Mouse (Mus musculus) heart, adult 2 months (tissue): Measurements from ENCODE around the gene Kctd10. TPM values are rescaled to one million over a fixed set of nuclear protein-coding genes. Genes with fewer than 3 reads are reported as not detected.
A peak's percentile ranks its signal among the peaks of the same experiment; 100 is the strongest.

Experiments used
- DNase-seq, 2 experiments: peaks; one replicate each; pipeline ENCODE4 v3.0.0; 2021
- H3K27ac ChIP-seq: fragments of 200-600 bp; 2 replicates; pipeline ENCODE4 v1.8.1; 2022
- H3K27me3 ChIP-seq: fragments of 200-500 bp; 2 replicates; pipeline ENCODE4 v1.6.1; 2012; ENCODE audit warnings: mild to moderate bottlenecking, low read length, inconsistent platforms, mixed read lengths; ENCODE audit not compliant: control insufficient read depth, insufficient read depth
- H3K36me3 ChIP-seq: fragments of 200-500 bp; 2 replicates; pipeline ENCODE4 v1.6.1; 2012; ENCODE audit warnings: low read length, inconsistent platforms; ENCODE audit not compliant: control insufficient read depth, insufficient read depth
- H3K4me1 ChIP-seq: fragments of 200-500 bp; 2 replicates; pipeline ENCODE4 v1.6.1; 2011; ENCODE audit warnings: low read length; ENCODE audit not compliant: control insufficient read depth, insufficient read depth
- H3K4me3 ChIP-seq: fragments of 200-600 bp; 2 replicates; pipeline ENCODE4 v1.8.1; 2022
- H3K79me2 ChIP-seq: fragments of 200-500 bp; replicated peaks from 2 replicates; pipeline ENCODE4 v1.6.1; 2012; ENCODE audit warnings: mild to moderate bottlenecking, inconsistent platforms, low read length, moderate library complexity, mixed read lengths; ENCODE audit not compliant: control insufficient read depth, insufficient read depth
- H3K9ac ChIP-seq: fragments of 200-500 bp; 2 replicates; pipeline ENCODE4 v1.6.1; 2012; ENCODE audit warnings: low read depth, mild to moderate bottlenecking, control low read depth, inconsistent platforms, low read length, mixed read lengths
- CTCF ChIP-seq: fragments of 200-600 bp; IDR thresholded peaks from 2 replicates; pipeline ENCODE4 v1.8.1; 2022; ENCODE audit warnings: antibody characterized with exemption, mild to moderate bottlenecking, moderate library complexity
- EP300 ChIP-seq: fragments of 200-500 bp; IDR thresholded peaks from 2 replicates; pipeline ENCODE4 v1.6.1; 2011; ENCODE audit warnings: low read depth, low read length, control low read depth; ENCODE audit not compliant: insufficient read depth
- POLR2A ChIP-seq: fragments of 200-500 bp; IDR thresholded peaks from 2 replicates; pipeline ENCODE4 v1.6.1; 2011; ENCODE audit warnings: mild to moderate bottlenecking, low read depth, low read length, control low read depth; ENCODE audit not compliant: insufficient read depth
- WGBS: fragments of 180-500 bp; shearing (Covaris S2); methylation state at CpG from one replicate; pipeline ENCODE4 v1.1.7; 2018; 5-methylcytosine and 5-hydroxymethylcytosine counted together
- intact Hi-C: fragments of 180-260 bp; cut with DNase I; formaldehyde crosslinking; loops from one replicate; pipeline ENCODE4 v1.15.1; 2025
- polyA plus RNA-seq: library from polyadenylated mRNA; depleted of rRNA; stranded (reverse); fragments of >200 nt; gene quantifications from 2 replicates; pipeline ENCODE4 v1.2.3, GENCODE M21; 2012
- total RNA-seq, 2 experiments: library from RNA; stranded (reverse); gene quantifications; 2 replicates each; pipeline ENCODE4 v1.2.3; 2021

The Kctd10 gene
- total and polyA plus RNA-seq, 3 experiments: 48.0 to 51.8 (median 48.9) TPM

GRCm38 (mm10) chr5:114374409-114375213 is 5.7 kb downstream of the Kctd10 start:
- Histone ChIP-seq H3K4me1 (peaks cover 51% of the 10 kb centered on the region), H3K27ac (peak overlapping the region; percentile 84), H3K9ac (peak overlapping the region; percentile 37; the same call in 1 of the 2 replicates), H3K36me3 (peaks cover 9% of the 10 kb centered on the region), H3K79me2 (no peaks in the 10 kb centered on the region; the same call in none of the 2 replicates), H3K27me3 (no peaks in the 10 kb centered on the region), H3K4me3 (peak overlapping the region; percentile 37)
- TF ChIP-seq POLR2A (peak; percentile 52; the same call in 1 of the 2 replicates), CTCF (no peak), EP300 (no peak)
- intact Hi-C loops: loop anchor here (10.0 kb wide), 1 partner anchor 200 kb away; no protein-coding TSS in a partner anchor
- DNase-seq: peak; percentile 59 to 66
- 50% methylated on average over 23 of the region's 23 CpGs for WGBS

GRCm38 (mm10) chr5:114373581-114373980 is 6.7 kb downstream of the Kctd10 start:
- intact Hi-C loops: loop anchor here (10.0 kb wide), 1 partner anchor 199 kb away; no protein-coding TSS in a partner anchor
- no peak for DNase-seq
- TF ChIP-seq CTCF (no peak), POLR2A (no peak), EP300 (no peak)
- Histone ChIP-seq H3K4me1 (peaks cover 51% of the 10 kb centered on the region), H3K9ac (no peak overlapping the region), H3K79me2 (no peaks in the 10 kb centered on the region; the same call in none of the 2 replicates), H3K4me3 (peak overlapping the region; percentile 4; the same call in 1 of the 2 replicates), H3K27ac (peak overlapping the region; percentile 84), H3K36me3 (peaks cover 9% of the 10 kb centered on the region), H3K27me3 (no peaks in the 10 kb centered on the region)
- WGBS: 80% methylated on average over 9 of the region's 9 CpGs

- Histone ChIP-seq H3K79me2 (no peaks in the 10 kb centered on the region; the same call in none of the 2 replicates), H3K4me3 (peak overlapping the region; percentile 4; the same call in 1 of the 2 replicates), H3K4me1 (peaks cover 51% of the 10 kb centered on the region), H3K9ac (no peak overlapping the region), H3K36me3 (peaks cover 9% of the 10 kb centered on the region), H3K27me3 (no peaks in the 10 kb centered on the region), H3K27ac (peak overlapping the region; percentile 84)
- peak; percentile 66 to 70 for DNase-seq
- WGBS: 45% methylated on average over 11 of the region's 11 CpGs
- intact Hi-C loops: loop anchor here (10.0 kb wide), 1 partner anchor 198 kb away; no protein-coding TSS in a partner anchor
- no peak for TF ChIP-seq POLR2A
- TF ChIP-seq CTCF: no peak
- no peak for TF ChIP-seq EP300
Measured at GRCm38 (mm10) chr5:114373174-114373573, 7.1 kb downstream of the Kctd10 start.

GRCm38 (mm10) chr5:114372565-114372964 is 7.7 kb downstream of the Kctd10 start:
- Histone ChIP-seq H3K36me3 (peaks cover 9% of the 10 kb centered on the region), H3K27me3 (no peaks in the 10 kb centered on the region), H3K27ac (peak overlapping the region; percentile 79), H3K9ac (no peak overlapping the region), H3K79me2 (no peaks in the 10 kb centered on the region; the same call in none of the 2 replicates), H3K4me1 (peaks cover 51% of the 10 kb centered on the region), H3K4me3 (no peak overlapping the region; the same call in 1 of the 2 replicates)
- WGBS: 55% methylated on average over 11 of the region's 11 CpGs
- no peak for TF ChIP-seq EP300
- no peak for TF ChIP-seq POLR2A
- no peak for TF ChIP-seq CTCF
- intact Hi-C loops: loop anchor here (10.0 kb wide), 1 partner anchor 198 kb away; no protein-coding TSS in a partner anchor
- DNase-seq: no peak

- Histone ChIP-seq H3K9ac (no peak overlapping the region), H3K27ac (peak overlapping the region; percentile 79), H3K79me2 (no peaks in the 10 kb centered on the region; the same call in none of the 2 replicates), H3K27me3 (no peaks in the 10 kb centered on the region), H3K36me3 (peaks cover 9% of the 10 kb centered on the region), H3K4me3 (no peak overlapping the region; the same call in 1 of the 2 replicates), H3K4me1 (peaks cover 47% of the 10 kb centered on the region)
- peak in 1 of 2 experiments; percentile 43 for DNase-seq
- 41% methylated on average over 25 of the region's 25 CpGs for WGBS
- intact Hi-C loops: loop anchor here (10.0 kb wide), 1 partner anchor 197 kb away; no protein-coding TSS in a partner anchor
- 0 out of 2 replicates have a peak, but pooled peaks have one; percentile 38 for TF ChIP-seq EP300
- no peak for TF ChIP-seq POLR2A
Measured at GRCm38 (mm10) chr5:114371731-114372473, 8.4 kb downstream of the Kctd10 start.

- no peak for DNase-seq
- TF ChIP-seq EP300 (no peak), POLR2A (no peak), CTCF (no peak)
- Histone ChIP-seq H3K9ac (no peak overlapping the region), H3K36me3 (peaks cover 9% of the 10 kb centered on the region), H3K4me3 (no peak overlapping the region), H3K27ac (peak overlapping the region; percentile 79), H3K79me2 (no peaks in the 10 kb centered on the region; the same call in none of the 2 replicates), H3K27me3 (no peaks in the 10 kb centered on the region), H3K4me1 (peaks cover 47% of the 10 kb centered on the region)
- WGBS: 14% methylated on average over 3 of the region's 3 CpGs
- intact Hi-C loops: loop anchor here (10.0 kb wide), 1 partner anchor 197 kb away; no protein-coding TSS in a partner anchor
Measured at GRCm38 (mm10) chr5:114371331-114371730, 9.0 kb downstream of the Kctd10 start.
